Mouse (Mus musculus) megakaryocyte, embryonic 14.5 days (primary cell): ENCODE results near the gene Pfdn6.

Source experiments
- FLI1 ChIP-seq: IDR thresholded peaks from 2 replicates; pipeline ENCODE4 v1.6.1; 2012; ENCODE audit warnings: low read length, inconsistent platforms, mixed read lengths
- GATA1 ChIP-seq: IDR thresholded peaks from 3 replicates; pipeline ENCODE4 v1.6.1; 2012; ENCODE audit warnings: mixed read lengths, low read length, inconsistent platforms, borderline replicate concordance

- TF ChIP-seq GATA1 (no peak), FLI1 (no peak)
Observed at GRCm38 (mm10) chr17:33916847-33917655, 23.1 kb downstream of the Pfdn6 start.
